Comparison of ENCODE assay signal across 21 mouse cellular contexts in the genomic region with DNA sequence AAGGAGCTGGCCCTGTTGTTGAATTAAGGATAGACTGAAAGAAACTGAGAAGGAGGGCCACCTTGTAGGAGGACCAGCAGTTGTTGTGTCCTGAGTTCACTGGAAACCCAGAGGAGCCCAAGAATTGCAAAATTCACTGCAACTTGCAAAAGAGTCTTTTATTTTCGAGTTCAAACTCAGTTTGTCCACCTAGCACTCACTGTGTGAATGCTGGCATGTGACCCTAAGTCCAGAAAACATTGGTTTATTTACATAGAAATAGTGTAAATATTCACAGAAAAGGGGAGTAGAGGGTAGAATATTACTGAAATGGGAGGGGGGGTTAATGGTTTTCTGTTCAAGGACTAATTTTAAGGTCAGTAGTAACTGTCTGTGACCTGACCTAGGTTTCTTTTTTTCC.
DNase-seq lines count a peak whose midpoint lies in the region; ATAC-seq and TF ChIP-seq lines count a peak whose summit lies in the region.
"Had no signal": no experiment of that assay in that cellular context is flagged by ENCODE, and none has a peak within 500 bp of the region (broad histone marks: within the 10 kb centered on the region; RNA-seq: fewer than 3 reads in every experiment).

No protein-coding gene starts in this region.

- H3K4me2 ChIP-seq in liver, postnatal 0 days (ENCODE audit: low read depth, low read length) = no peak overlapping the region
- no peak overlapping the region for H3K4me2 ChIP-seq in liver, embryonic 12.5 days

- H3K4me1 ChIP-seq in liver, adult 2 months (ENCODE audit: control insufficient read depth, insufficient read depth, low read length) = no peaks in the 10 kb centered on the region
- no peaks in the 10 kb centered on the region for H3K4me1 ChIP-seq in liver, postnatal 0 days (ENCODE audit: insufficient read depth)
- no peaks in the 10 kb centered on the region for H3K4me1 ChIP-seq in liver, embryonic 12.5 days

- no peak for TF ChIP-seq EP300 in liver, postnatal 0 days (IDR thresholded peaks at IDR 0.05; ENCODE audit: low read depth)

- H3K9ac ChIP-seq in liver, adult 2 months (ENCODE audit: low read depth, low read length) = no peak overlapping the region
- no peak overlapping the region for H3K9ac ChIP-seq in liver, postnatal 0 days (replicated peaks)
- no peak overlapping the region for H3K9ac ChIP-seq in liver, embryonic 12.5 days

- no peaks in the 10 kb centered on the region for H3K36me3 ChIP-seq in liver, adult 2 months (ENCODE audit: control insufficient read depth, insufficient read depth, low read length)
- no peaks in the 10 kb centered on the region for H3K36me3 ChIP-seq in liver, postnatal 0 days (replicated peaks; ENCODE audit: insufficient read depth, low read length)
- no peaks in the 10 kb centered on the region for H3K36me3 ChIP-seq in liver, embryonic 12.5 days
- H3K36me3 ChIP-seq: G1E had no signal

- 3% methylated on average over 1 of the region's 1 CpGs for WGBS in liver, adult 2 months
- 24% methylated on average over 1 of the region's 1 CpGs for WGBS in liver, postnatal 0 days (ENCODE audit: insufficient replicate concordance)
- WGBS in liver, embryonic 12.5 days (ENCODE audit: insufficient replicate concordance) = 13% methylated on average over 1 of the region's 1 CpGs

- no peaks in the 10 kb centered on the region for H3K9me3 ChIP-seq in liver, postnatal 0 days (ENCODE audit: low read length)
- no peaks in the 10 kb centered on the region for H3K9me3 ChIP-seq in liver, embryonic 12.5 days (replicated peaks)
- H3K9me3 ChIP-seq: G1E had no signal

- H3K27ac ChIP-seq in liver, adult 2 months (replicated peaks; ENCODE audit: insufficient read depth, low read depth, low read length) = no peak overlapping the region
- H3K27ac ChIP-seq in liver, postnatal 0 days (ENCODE audit: low read depth) = no peak overlapping the region
- no peak overlapping the region for H3K27ac ChIP-seq in liver, embryonic 12.5 days

- TF ChIP-seq POLR2A in liver, adult 2 months (IDR thresholded peaks at IDR 0.05; ENCODE audit: extremely low read depth, insufficient read depth, low read length) = no peak

- H3K4me3 ChIP-seq in liver, adult 2 months (ENCODE audit: insufficient read depth, low read depth, low read length) = no peak overlapping the region
- no peak overlapping the region for H3K4me3 ChIP-seq in liver, postnatal 0 days (ENCODE audit: low read depth, low read length)
- no peak overlapping the region for H3K4me3 ChIP-seq in liver, embryonic 12.5 days

- TF ChIP-seq CTCF in liver, adult 2 months (IDR thresholded peaks at IDR 0.05; ENCODE audit: low read depth, low read length) = no peak
- no peak for TF ChIP-seq CTCF in liver, postnatal 0 days (IDR thresholded peaks at IDR 0.05; ENCODE audit: low read depth)

- DNase-seq in liver, adult 2 months (ENCODE audit: extremely low read depth, low read depth, low spot score) = peak; percentile 55
- no peak for DNase-seq in liver
- DNase-seq in liver, postnatal 0 days = no peak
- DNase-seq in yolk sac, embryonic 10.5 days (ENCODE audit: low spot score) = peak; percentile 23
- DNase-seq: adrenal gland, adult 2 months; adrenal gland, adult 8-10 months; adrenal gland, postnatal 10 days; adrenal gland, postnatal 14 days; adrenal gland, postnatal 25 days; adrenal gland, postnatal 36 days; B cell, adult 2 months; cerebellum, adult 11 months; cerebellum, adult 11-12 months; cerebellum, adult 18-20 months had no signal

- no peaks in the 10 kb centered on the region for H3K79me2 ChIP-seq in liver, adult 2 months (ENCODE audit: control insufficient read depth, insufficient read depth, low read length)

- no peaks in the 10 kb centered on the region for H3K27me3 ChIP-seq in liver, adult 2 months (ENCODE audit: control insufficient read depth, insufficient read depth, low read length)
- no peaks in the 10 kb centered on the region for H3K27me3 ChIP-seq in liver, postnatal 0 days (ENCODE audit: insufficient read depth, low read length)
- H3K27me3 ChIP-seq in liver, embryonic 12.5 days (replicated peaks) = no peaks in the 10 kb centered on the region
- H3K27me3 ChIP-seq: CH12.LX, Patski had no signal

- peak; percentile 57 for ATAC-seq in liver, postnatal 0 days
- no peak for ATAC-seq in liver, embryonic 12.5 days
- ATAC-seq in erythroid progenitor cell, adult 5-6 weeks (replicated peaks; ENCODE audit: low FRiP score, poor library complexity, severe bottlenecking) = no peak
- ATAC-seq: activated CD4-positive, CD25-positive, alpha-beta regulatory T cell, adult 4 months; CD4-positive, CD25-positive, alpha-beta regulatory T cell, adult 4 months; Patski had no signal

Comparison
In these comparisons a context has a peak if more than half of its experiments do, and no peak if none do; other contexts are left out.
1. DNase-seq: peak in liver, adult 2 months (single experiment) and yolk sac, embryonic 10.5 days (single experiment); none in liver (single experiment) and liver, postnatal 0 days (single experiment).